Mouse (Mus musculus): ENCODE measurements around the gene Cdh13. TPM values are rescaled to one million over a fixed set of nuclear protein-coding genes. Genes with fewer than 3 reads are reported as not detected.

Gene Cdh13
- total RNA-seq, 2 experiments from 2014 or later: 56.4 to 66.1 TPM

DNA sequence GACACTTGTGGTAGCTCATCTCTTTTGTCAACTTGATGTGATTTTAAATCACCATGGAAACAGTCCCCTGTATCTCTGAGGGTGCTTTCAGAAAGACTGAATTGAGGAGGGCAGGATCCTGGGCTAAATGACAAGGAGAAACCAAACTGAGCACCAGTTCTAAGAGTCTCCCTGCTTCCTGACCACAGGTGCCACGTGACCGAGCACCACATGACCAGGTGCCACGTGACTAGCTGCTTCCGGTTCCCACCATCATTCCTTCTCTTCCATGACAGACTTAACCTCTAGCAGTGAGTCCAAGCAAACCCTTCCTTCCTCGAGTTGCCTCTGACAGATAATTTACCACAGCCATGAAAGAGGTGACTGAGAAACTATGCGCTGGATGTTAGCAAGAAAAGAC is 280.5 kb downstream of the Cdh13 start:
- no peak for DNase-seq (ENCODE audit: low spot score in 2 of 2)

DNA sequence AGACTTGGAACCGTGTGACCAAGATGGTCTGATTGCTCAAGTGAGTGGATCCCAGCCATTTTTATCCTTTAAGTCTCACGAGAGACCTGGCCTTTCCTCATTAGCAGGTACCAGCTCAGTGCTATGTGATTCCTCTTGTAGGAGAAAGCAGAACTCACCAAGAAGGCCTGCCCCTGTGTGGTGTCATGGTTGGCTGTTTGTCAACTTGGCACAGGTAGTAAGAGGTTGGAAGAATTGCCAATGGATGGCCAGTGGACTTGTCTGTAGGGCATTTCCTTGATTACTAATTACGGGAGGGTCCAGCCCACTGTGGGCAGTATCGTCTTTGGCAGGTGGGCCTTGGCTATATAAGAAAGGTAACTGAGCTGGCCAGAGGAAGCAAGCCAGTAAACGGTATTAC is 281.7 kb downstream of the Cdh13 start:
- DNase-seq (ENCODE audit: low spot score in 2 of 2): no peak

DNA sequence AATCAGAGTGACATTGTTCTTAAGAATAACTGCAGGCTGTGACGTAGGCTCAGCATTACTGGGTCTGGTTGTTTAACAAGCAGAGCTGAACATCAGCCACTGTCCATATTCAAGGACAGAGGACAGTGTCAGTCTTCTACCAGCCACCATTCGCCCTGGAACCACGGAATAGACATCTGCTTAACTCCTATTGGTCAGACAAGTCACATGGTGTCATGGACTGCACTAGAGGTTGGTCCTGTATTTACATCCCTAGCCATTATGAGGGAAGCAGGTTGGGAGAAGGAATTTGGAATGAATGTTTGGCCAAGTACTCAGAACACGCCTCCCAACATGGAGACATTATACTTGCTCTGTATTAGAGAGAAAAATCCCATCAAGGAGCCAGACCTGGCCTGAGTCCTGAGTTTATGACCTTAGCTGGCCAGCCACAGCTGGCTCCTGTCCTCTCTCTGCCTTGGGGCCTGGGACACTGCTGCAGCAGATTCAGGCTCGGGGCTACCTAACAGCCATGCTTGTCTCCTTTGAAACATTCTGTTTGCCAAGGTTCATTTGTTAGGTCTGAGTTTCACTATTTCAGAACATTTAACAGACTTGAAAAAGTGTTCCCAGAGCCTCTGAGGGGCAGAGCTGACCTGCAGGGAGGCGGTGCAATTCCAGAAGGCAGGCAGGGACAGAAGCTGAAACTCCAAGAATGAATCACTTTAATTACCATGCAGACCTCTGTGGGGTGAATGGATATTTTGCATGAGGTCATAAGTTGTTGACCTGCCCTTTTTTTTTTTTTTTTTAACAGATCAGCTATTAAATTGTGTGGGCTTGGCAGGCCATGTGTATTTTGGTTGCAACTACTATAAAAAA is 282.6 kb downstream of the Cdh13 start:
- no peak for DNase-seq (ENCODE audit: low spot score in 2 of 2)

DNA sequence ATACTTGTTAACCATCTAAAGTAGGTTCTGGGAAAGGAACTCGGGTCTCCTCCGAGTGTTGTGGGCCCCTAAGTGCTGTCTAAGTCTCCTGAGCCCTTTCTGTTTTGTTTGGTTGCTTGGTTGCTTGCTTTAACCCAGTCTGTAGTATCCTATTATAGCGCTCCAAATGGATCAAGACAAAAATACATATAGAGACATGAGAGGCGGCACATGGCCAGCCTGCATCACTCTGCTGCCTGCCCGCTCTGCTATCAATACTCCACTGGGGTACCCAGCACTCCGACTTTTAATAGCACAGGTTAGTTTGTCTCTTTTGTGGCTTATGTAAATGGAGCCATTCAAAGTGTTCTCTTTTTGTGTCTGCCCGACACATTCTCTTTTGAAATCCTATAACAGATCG is 285.8 kb downstream of the Cdh13 start:
- no peak for DNase-seq (ENCODE audit: low spot score in 2 of 2)

- DNase-seq (ENCODE audit: low spot score in 2 of 2): no peak
Measured at GRCm38 (mm10) chr8:118581256-118581655, 297.7 kb downstream of the Cdh13 start.

GRCm38 (mm10) chr8:118582185-118582584 is 298.7 kb downstream of the Cdh13 start:
- DNase-seq (ENCODE audit: low spot score in 2 of 2): no peak

DNA sequence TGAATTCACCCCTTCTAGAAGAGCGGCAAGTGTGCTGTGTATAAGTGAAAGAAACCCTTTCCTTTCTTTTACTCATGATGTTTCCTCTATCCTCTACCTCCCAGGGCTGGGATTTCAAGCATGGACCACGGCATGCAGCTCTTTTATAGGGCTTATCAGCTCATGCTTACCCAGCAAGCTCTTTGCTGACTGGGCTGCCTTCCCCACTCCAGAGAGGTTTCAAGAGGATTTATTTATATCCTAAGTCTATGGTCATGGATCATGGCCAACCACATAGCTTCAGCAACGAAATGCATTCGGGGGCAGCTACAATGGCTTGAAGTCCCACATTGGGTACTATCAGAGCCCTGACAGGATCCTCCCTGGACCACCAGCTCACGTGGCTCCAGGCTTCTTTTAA is 304.4 kb downstream of the Cdh13 start:
- no peak for DNase-seq (ENCODE audit: low spot score in 2 of 2)

- DNase-seq (ENCODE audit: low spot score in 2 of 2): peak; percentile 41 to 66
Measured at GRCm38 (mm10) chr8:118596816-118597215, 313.3 kb downstream of the Cdh13 start.

- DNase-seq (ENCODE audit: low spot score in 2 of 2): no peak
Measured at GRCm38 (mm10) chr8:118601376-118601775, 317.8 kb downstream of the Cdh13 start.

GRCm38 (mm10) chr8:118602074-118602473 is 318.5 kb downstream of the Cdh13 start:
- no peak for DNase-seq (ENCODE audit: low spot score in 2 of 2)

DNA sequence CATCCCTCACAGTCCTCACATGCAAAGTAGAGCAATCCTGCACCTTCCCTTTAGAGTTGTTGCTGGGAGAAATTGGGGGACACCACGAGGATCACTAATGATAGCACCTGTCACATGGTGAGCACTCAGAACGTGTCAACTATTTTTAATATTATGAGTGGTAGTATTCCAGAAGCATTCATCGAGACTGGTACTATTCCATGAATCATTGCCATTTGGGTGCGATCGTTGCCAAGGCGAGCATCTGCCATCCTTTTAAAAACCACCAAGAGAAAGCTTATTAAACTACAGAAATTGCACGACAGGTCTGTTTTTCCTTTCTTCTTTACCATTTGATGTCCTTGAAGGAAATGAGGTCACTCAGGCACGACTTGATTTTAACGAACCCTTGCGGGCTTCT is 328.0 kb downstream of the Cdh13 start:
- DNase-seq (ENCODE audit: low spot score in 2 of 2): peak; percentile 76 to 93

DNA sequence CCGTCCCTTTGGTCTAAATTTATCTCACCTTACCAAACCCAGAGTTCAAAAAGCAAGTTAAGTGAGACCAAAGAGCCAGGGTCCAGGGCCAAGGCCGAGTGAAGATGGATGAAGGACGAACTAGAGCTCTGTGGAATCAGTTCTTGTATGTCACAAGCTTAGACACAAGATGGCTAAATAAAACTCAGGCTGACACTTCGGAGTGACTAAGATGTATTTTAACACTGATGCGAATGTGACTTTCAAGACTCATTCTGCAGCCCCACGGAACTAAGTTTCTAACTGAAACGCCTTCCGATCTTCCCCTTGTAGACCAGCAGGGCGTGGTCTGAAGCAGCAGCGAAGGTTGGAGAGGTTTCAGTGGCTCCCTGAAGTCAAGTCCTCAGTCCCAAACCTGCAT is 334.7 kb downstream of the Cdh13 start:
- no peak for DNase-seq (ENCODE audit: low spot score in 2 of 2)

- no peak for DNase-seq (ENCODE audit: low spot score in 2 of 2)
Measured at GRCm38 (mm10) chr8:118626425-118626824, 342.9 kb downstream of the Cdh13 start.

- DNase-seq (ENCODE audit: low spot score in 2 of 2): no peak
Measured at GRCm38 (mm10) chr8:118627737-118628136, 344.2 kb downstream of the Cdh13 start.

DNA sequence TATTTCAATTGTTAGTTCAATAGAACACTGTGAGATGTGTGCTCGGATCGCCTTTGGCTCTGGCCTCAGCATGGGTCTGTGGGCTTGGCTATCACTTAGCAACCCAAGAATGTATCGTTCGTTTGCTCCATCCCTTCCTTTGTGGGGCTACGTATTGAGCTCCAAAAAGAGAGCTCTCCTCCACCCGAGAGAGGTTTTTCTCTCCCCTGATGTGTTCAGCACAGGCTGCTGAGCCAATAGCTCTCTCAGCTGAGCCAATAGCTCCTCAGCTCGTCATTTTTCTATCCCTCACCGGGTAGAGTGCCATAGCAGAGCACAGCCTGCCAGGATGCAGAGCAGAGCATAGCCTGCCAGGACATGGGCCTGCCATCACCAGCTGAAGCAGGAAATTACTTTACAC is 345.2 kb downstream of the Cdh13 start:
- DNase-seq (ENCODE audit: low spot score in 2 of 2): peak in 1 of 2 experiments; percentile 51

GRCm38 (mm10) chr8:118635296-118636060 is 351.9 kb downstream of the Cdh13 start:
- no peak for DNase-seq (ENCODE audit: low spot score in 2 of 2)

DNA sequence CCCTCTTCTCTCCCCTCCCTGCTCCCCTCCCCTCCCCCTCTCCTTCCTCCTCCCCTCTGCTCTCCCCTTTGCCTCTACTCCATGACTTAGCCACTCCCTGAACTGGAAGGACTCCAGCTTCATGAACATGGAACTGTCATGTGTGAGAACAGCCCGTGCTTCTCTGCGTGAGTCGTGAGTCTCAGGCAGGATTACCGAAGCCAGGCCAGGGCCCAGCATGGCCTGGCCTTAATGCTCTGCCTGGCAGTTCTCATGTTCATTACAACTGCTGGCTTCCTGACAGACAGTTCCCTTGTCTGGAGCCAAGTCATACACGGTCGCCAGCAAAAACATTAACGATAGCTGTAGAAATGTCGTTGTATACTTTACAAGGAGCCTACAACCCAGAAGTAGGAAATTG is 356.1 kb downstream of the Cdh13 start:
- DNase-seq (ENCODE audit: low spot score in 2 of 2): no peak

- no peak for DNase-seq (ENCODE audit: low spot score in 2 of 2)
Measured at GRCm38 (mm10) chr8:118641799-118642198, 358.3 kb downstream of the Cdh13 start.

DNA sequence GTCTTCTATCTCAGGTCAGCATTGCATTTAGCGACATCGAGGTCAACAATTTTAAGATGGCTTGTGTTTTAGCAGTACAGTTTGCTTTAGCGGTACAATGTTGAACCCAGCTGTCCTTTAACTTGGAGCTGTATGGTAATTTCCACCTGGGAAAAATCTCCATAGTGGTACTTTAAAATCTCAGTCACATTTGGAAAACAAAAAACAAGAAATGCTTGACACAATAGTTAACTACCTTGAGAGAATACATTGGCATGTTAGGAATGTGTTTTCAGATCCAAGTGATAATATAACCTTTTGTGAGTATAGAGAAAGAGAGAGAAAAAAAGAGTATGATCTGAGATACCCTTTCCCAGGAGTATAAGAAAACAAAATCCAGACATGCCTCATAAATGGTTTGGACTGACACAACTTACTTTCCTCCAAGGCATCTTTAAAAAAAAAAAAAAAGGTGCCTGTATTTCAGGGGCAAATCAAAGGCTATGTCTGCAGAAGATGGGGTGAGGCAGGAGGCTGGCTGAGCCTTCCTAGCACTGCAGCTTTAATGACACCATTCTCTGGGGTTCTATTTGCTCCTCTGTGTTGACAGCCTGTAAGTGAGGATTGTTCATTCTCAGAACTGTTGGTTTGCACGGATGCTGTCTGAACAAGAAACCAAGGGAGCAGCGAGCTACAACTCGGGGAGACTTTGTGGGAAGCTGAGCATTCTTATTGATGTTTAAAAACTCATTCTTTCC is 365.4 kb downstream of the Cdh13 start:
- DNase-seq (ENCODE audit: low spot score in 2 of 2): no peak

GRCm38 (mm10) chr8:118649981-118650380 is 366.4 kb downstream of the Cdh13 start:
- DNase-seq (ENCODE audit: low spot score in 2 of 2): no peak

- DNase-seq (ENCODE audit: low spot score in 2 of 2): no peak
Measured at GRCm38 (mm10) chr8:118662001-118662829, 378.7 kb downstream of the Cdh13 start.

All from layer of hippocampus, postnatal 14 days (tissue).